Mouse (Mus musculus) brain, embryonic 18.5 days (tissue): Measurements from ENCODE around the gene Ptpn3.

Source experiments
- DNase-seq: peaks from one replicate; pipeline ENCODE4 v3.0.0-alpha.2; 2012; ENCODE audit warnings: low read depth, low spot score

The Ptpn3 gene

GRCm38 (mm10) chr4:57168277-57168676 lies 133.4 kb downstream of the Ptpn3 start:
- DNase-seq: no peak

DNA sequence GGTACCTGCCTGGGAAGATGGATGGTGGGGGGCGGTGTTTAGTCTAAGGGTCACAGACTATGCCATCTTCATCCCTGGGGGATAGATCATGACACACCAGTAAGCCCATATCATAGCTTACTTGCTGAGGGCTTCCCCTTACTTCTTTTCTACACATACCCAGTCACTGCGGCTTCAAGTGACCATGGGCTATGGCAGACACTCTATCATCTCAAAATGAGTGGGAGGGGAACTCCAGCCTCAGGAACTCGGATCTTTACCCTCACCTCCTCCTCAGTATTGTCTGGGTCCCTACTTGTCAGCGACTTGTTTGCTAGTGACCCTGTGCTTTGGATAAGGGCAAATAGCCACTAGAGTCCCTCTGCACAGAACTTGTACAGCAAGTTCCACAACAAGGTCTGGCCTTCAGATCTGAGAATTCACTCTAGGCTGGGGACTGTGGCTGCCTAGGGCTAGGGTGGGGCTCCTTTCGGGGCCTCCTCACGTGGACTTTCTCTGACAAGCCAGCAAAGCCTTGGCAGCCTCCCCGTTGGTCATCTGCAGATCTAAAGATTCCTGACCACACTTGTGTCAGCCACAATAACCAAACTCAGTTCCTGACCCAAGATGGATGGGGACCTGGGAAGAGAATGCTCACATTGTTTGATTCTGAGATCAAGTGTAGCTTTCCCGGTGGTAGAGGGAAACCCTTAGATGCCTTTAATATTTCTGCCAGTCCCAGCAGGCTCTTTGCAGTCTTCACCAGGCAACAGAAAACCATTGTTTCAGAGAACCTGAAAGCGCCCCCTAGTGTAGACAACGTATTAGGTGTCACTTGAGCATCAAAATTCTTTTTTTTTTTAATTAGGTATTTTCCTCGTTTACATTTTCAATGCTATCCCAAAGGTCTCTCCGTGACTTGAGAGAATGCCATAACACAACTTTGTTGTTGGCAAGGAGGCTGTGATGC lies 134.4 kb downstream of the Ptpn3 start:
- DNase-seq: no peak

GRCm38 (mm10) chr4:57165654-57166053 lies 136.0 kb downstream of the Ptpn3 start:
- DNase-seq: no peak

DNA sequence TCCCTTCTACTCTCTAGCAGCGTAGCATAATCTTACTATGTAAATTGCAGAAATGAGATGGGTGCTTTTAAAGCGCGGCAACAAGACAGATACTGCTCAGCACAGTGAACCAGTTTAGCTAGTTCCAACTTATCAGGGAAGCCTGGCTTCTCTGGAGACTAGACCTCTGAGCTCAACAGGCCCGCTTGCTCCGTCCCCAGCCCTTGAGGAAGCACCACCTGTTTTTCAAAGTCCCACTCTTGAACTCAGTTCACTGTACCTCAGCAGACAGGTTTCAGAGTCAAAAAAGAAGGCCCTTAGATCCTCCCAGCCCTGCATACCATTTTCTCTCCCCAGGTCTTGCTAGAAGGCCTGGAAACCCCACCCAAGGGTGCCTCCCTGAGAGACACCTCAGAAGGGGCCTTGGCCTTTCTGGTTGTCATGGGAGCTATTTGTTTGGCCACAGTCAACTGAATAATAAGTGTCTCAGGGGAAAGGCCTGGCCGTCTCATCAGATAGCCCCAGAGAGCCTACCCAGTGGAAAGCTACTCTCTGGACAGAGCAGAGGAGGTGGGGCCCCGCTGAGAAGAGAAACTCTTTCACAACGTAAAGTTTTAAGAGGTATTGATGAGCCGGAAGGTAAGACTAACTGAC lies 136.9 kb downstream of the Ptpn3 start:
- DNase-seq: no peak

DNA sequence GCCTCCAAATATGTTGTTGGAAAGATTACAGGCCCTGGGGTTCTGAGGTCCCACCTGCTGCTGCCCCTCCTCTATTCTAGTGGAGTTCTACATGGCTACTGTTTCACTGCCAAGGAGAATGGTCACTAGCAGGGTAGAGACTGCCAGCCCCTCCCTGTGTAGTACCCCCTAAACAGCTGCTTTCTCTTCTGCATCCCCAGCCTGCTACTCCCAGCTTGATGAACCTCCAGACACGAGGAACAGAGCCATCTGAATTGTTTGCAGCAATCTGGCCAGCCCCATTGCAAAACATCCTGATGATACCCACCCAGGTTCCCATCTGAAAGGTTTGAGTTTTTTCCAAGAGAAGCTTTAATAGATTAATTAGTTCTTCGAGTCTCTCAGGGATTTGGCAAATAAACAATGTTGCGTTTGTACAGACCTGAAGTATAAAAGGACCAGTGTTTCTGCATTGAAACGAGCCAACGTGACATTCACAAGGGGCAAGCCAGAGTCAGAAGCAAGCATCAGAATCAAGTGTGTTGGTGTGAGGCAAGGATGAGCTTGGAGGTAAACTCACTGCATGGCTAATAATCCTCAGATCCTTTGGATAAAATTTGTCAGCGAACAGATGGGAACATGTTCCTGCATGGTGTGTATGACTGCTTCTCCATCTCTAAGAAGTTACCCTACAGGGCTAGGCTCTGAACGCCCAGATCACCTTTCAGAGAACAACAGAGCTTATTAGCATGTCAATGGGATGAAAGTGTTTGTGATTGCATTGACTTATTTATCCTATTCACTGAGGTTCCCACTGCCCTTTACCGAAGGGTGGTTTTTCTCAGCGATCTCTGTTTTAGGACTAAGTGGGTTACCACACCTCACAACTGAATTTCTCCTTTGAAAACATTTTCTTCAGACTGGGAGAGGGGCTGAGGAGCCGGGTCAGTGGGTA lies 138.6 kb downstream of the Ptpn3 start:
- no peak for DNase-seq

GRCm38 (mm10) chr4:57160571-57160970 lies 141.1 kb downstream of the Ptpn3 start:
- no peak for DNase-seq

GRCm38 (mm10) chr4:57156549-57157169 lies 145.0 kb downstream of the Ptpn3 start:
- no peak for DNase-seq

DNA sequence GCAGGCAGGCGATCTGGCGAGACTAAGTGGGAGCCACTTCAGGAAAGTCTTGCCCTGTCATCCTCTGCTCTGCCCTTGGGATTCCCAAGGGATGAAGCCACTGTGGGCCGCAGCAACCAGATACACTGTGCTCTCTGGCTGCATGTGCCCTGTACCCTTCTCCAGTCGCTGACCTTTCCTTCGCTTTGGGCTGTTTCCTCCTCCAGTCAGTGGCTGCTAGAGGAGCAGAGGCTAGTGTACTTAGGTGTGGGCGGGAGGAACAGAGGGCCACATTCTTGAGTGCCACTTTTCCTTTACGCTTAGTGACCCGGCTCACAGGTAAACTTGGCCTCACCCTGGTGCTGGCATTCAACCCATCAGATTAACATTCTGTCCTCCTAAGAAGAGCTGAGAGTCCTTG lies 147.8 kb downstream of the Ptpn3 start:
- DNase-seq: no peak

- no peak for DNase-seq
These were observed 148.4 kb downstream of the Ptpn3 start for GRCm38 (mm10) chr4:57153068-57153835.

GRCm38 (mm10) chr4:57148182-57148581 lies 153.5 kb downstream of the Ptpn3 start:
- DNase-seq: no peak

DNA sequence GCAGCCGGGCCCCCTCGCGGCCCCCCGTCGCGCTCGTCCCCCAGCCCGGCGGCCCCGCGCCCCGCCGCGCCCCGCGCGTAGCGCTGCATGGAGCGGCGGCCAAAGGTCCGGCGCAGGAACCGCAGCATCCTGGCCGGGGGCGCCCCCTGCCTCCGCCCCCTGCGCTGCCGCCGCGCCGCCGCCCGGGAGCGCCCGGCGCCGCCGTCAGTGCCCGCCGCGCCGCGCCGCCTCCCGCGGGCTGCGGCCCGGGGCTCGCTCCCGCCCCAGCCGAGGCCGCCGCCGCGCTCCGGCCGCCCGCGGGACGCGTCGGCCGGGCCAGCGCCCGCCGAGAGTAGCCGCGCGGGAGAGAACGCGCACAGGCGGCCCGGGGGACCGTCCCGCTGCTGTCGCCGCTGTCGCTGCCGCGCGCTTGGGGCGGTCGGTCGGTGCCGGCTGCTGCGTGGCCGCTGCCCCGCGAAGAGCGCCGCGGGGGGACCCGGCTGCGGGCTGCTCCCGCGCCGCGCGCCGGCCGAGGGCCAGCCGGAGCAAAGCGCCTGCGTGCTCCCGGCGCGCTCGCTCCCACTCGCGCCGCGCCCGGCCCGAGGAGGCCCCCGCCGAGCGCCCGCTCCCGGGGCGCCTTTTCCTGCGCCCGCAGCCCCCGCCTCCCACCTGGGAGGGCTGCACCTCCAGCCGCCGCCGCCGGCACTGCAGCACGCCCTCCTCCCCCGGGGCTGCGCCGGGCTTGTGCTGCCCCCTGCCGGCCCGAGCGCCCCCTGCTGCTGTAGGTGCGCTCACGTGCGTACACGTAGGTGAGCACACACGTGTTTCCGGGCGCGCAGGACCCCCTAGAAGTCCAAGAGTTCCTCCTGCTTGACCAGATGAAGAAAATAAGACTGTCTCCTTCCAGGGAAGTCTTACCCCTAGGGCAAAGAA lies 158.4 kb downstream of the Ptpn3 start, which contains the start of gene Epb41l4b:
TSS of gene Epb41l4b (minus strand) at position 412 of the 912 bp plus-strand sequence.
- no peak for DNase-seq

DNA sequence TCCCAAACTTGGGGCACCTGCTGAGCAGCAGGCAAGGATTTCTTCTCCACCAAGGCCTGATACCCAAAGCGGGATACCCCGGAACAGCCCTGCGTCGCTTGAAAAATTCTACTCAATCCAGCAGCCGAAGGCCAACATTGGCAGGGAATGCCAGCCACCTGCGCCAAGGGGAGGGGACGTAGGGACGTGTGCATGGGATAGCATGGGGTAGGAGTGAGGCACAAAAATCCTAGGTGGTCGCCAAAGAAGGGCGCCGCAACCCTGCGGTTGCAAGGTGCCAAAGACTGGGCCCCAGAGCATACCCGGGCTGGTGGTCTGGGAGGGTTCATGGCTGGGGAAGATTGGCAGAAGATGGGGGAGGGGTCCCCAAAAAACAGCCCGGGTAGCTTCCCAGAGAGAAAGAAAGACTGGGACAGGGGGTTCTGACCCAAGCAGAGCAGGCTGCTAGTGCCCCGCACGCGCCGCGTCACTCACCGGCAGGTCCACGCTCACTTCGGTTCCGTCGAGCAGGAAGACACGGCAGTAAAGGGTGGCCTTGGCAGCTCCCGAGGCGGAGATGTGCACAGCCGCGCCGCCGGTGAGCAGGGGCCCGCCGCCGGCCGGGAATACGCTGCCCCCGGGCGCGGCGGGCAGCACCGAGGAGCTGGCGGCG lies 159.1 kb downstream of the Ptpn3 start:
- no peak for DNase-seq

DNA sequence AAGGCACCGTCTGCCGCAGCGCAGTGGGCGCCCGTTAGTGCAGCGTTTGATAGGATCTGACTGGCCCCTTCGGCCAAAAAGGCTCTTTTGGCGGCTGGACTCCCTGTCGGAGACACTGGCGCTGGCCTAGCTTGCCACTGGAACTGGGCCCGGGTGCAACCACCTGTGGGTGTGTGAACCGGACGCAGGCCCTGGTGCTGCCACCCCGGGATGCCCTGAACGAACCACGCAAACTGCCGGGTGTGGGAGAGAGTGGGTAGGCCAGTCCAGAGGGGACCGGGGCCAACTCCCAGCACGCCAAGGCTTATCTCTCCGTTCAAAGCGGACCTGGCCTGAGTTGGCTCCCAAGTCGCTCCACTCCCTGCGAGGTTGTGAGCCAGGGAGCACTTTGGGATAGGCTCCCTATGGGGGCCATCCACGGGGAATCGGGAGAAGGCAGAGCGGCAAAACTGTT lies 159.7 kb downstream of the Ptpn3 start:
- DNase-seq: no peak

- DNase-seq: no peak
These were observed 160.5 kb downstream of the Ptpn3 start for GRCm38 (mm10) chr4:57140992-57141717.
